Mouse (Mus musculus) lung, postnatal 0 days (tissue): ENCODE data around the gene Cav3.

Source experiments
- CTCF ChIP-seq: IDR thresholded peaks from 2 replicates; pipeline ENCODE4 v1.5.1; 2016; ENCODE audit warnings: antibody characterized with exemption, mild to moderate bottlenecking
- EP300 ChIP-seq: IDR thresholded peaks from 2 replicates; pipeline ENCODE4 v1.6.1; 2016; ENCODE audit warnings: antibody characterized with exemption, mild to moderate bottlenecking, control low read depth

DNA sequence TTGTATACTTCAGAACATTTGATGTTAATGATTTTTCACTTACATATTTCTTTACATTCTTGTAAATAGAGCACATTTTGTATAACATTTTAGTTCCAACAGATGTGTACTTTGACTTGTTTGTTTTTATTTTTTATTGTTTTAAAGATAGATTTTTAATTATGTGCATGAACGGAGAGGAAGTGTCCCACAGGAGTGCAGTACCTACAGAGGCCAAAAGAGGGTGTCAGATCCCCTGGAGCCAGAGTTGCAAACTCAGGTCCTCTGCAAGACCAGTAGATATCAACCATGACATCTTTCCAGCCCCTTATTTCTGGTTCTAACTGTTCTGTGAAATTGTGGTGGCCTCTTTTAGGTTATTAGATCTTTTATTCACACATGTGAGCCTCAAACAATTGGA, 38.4 kb upstream of the Cav3 start:
- TF ChIP-seq CTCF (0 out of 2 replicates have a peak, but pooled peaks have one; percentile 12), EP300 (no peak)
